Mouse (Mus musculus) stomach, postnatal 0 days (tissue): ENCODE results near the gene Gm973.

Experiments
- CTCF ChIP-seq: IDR thresholded peaks from 2 replicates; pipeline ENCODE4 v1.5.1; 2016; ENCODE audit warnings: antibody characterized with exemption, low read depth, mild to moderate bottlenecking, moderate library complexity
- EP300 ChIP-seq: optimal IDR thresholded peaks from 2 replicates; pipeline ENCODE3; 2016; ENCODE audit warnings: antibody characterized with exemption

- TF ChIP-seq CTCF: no peak
- no peak for TF ChIP-seq EP300
Measured at GRCm38 (mm10) chr1:59663456-59664135, 147.5 kb downstream of the Gm973 start.
